Mouse (Mus musculus): ENCODE measurements around the gene Hist1h2ba. TPM values are rescaled to one million over a fixed set of nuclear protein-coding genes. Genes with fewer than 3 reads are reported as not detected.

Hist1h2ba gene
- not detected in 2 replicates for polyA plus RNA-seq (2012; rRNA removed)

GRCm38 (mm10) chr13:23933421-23934210 lies at the start of gene Hist1h2ba:
Gene Hist1h2ba (minus strand): TSS chr13:23934156.

GRCm38 (mm10) chr13:23934211-23934520 lies 210 bp upstream of the Hist1h2ba start, which contains the start of gene Hist1h2aa:
Gene Hist1h2aa (plus strand): TSS chr13:23934462.

GRCm38 (mm10) chr13:23914376-23915167 lies 19.4 kb downstream of the Hist1h2ba start, which contains the start of gene Slc17a4:
Gene Slc17a4 (minus strand): TSS chr13:23915009.

Other genes with a start within 250 kb of the Hist1h2ba start
- 251 and 289 TPM in 2 replicates for gene Hist1h2bc, start 250.0 kb downstream of the Hist1h2ba start, polyA plus RNA-seq (2012; rRNA removed)
- not detected in 2 replicates for gene Hist1h1t, start 238.3 kb downstream of the Hist1h2ba start, polyA plus RNA-seq (2012; rRNA removed)
- 9.0 and 13.0 TPM in 2 replicates for gene Hist1h4c, start 235.7 kb downstream of the Hist1h2ba start, polyA plus RNA-seq (2012; rRNA removed)
- 11.5 and 18.9 TPM in 2 replicates for gene Hfe, start 223.3 kb downstream of the Hist1h2ba start, polyA plus RNA-seq (2012; rRNA removed)
- 35.1 and 42.3 TPM in 2 replicates for gene Hist1h1c, start 195.3 kb downstream of the Hist1h2ba start, polyA plus RNA-seq (2012; rRNA removed)
- gene Hist1h3c, start 188.6 kb downstream of the Hist1h2ba start, polyA plus RNA-seq (2012; rRNA removed), result 43.8 and 64.9 TPM in 2 replicates
- 18.2 and 27.3 TPM in 2 replicates for gene Hist1h2bb, start 187.4 kb downstream of the Hist1h2ba start, polyA plus RNA-seq (2012; rRNA removed)
- 36.8 and 63.0 TPM in 2 replicates for gene Hist1h2ab, start 183.0 kb downstream of the Hist1h2ba start, polyA plus RNA-seq (2012; rRNA removed)
- 36.8 and 58.4 TPM in 2 replicates for gene Hist1h3b, start 181.9 kb downstream of the Hist1h2ba start, polyA plus RNA-seq (2012; rRNA removed)
- gene Hist1h4b, start 177.1 kb downstream of the Hist1h2ba start, polyA plus RNA-seq (2012; rRNA removed), result 6.5 and 10.1 TPM in 2 replicates
- 17.5 and 20.9 TPM in 2 replicates for gene Hist1h4a, start 172.9 kb downstream of the Hist1h2ba start, polyA plus RNA-seq (2012; rRNA removed)
- gene Hist1h3a, start 171.8 kb downstream of the Hist1h2ba start, polyA plus RNA-seq (2012; rRNA removed), result 37.1 and 48.7 TPM in 2 replicates
- 0.79 and 1.0 TPM in 2 replicates for gene Hist1h1a, start 170.5 kb downstream of the Hist1h2ba start, polyA plus RNA-seq (2012; rRNA removed)
- gene Trim38, start 164.2 kb downstream of the Hist1h2ba start, polyA plus RNA-seq (2012; rRNA removed), result 0.09 TPM in 1 of 2 replicates, not detected in the other
- gene Slc17a2, start 127.2 kb downstream of the Hist1h2ba start, polyA plus RNA-seq (2012; rRNA removed), result 0.09 TPM in 1 of 2 replicates, not detected in the other
- not detected in 2 replicates for gene Slc17a3, start 94.7 kb downstream of the Hist1h2ba start, polyA plus RNA-seq (2012; rRNA removed)
- not detected in 2 replicates for gene Slc17a1, start 66.4 kb downstream of the Hist1h2ba start, polyA plus RNA-seq (2012; rRNA removed)
- gene Slc17a4, start 19.1 kb downstream of the Hist1h2ba start, polyA plus RNA-seq (2012; rRNA removed), result 0.09 TPM in 1 of 2 replicates, not detected in the other
- 2.5 and 4.9 TPM in 2 replicates for gene Hist1h2aa, start 306 bp upstream of the Hist1h2ba start, polyA plus RNA-seq (2012; rRNA removed)
- gene Scgn, start 57.1 kb upstream of the Hist1h2ba start, polyA plus RNA-seq (2012; rRNA removed), result not detected in 2 replicates

Data from ovary, adult 2 months (tissue).